Mouse (Mus musculus) neural tube, embryonic 12.5 days (tissue): ENCODE measurements around the gene Colgalt2. TPM values are rescaled to one million over a fixed set of nuclear protein-coding genes. Genes with fewer than 3 reads are reported as not detected.

ENCODE experiments used
- ATAC-seq: fragments of 200-750 bp; cut with Nextera tagmentation; 2 replicates; pipeline ENCODE4 v1.8.0; 2017; ENCODE audit warnings: low read depth, mild to moderate bottlenecking, moderate TSS enrichment, moderate library complexity; ENCODE audit not compliant: low FRiP score
- H3K27ac ChIP-seq: fragments of 300-500 bp; sonication (generic); 2 replicates; pipeline ENCODE4 v1.5.1; 2016
- H3K27me3 ChIP-seq: fragments of 300-500 bp; sonication (generic); replicated peaks from 2 replicates; pipeline ENCODE4 v1.6.1; 2016; ENCODE audit warnings: mild to moderate bottlenecking
- H3K36me3 ChIP-seq: fragments of 300-500 bp; sonication (generic); 2 replicates; pipeline ENCODE4 v1.6.1; 2016; ENCODE audit warnings: mild to moderate bottlenecking
- H3K4me1 ChIP-seq: fragments of 300-500 bp; sonication (generic); 2 replicates; pipeline ENCODE4 v1.6.1; 2016
- H3K4me2 ChIP-seq: fragments of 300-500 bp; sonication (generic); replicated peaks from 2 replicates; pipeline ENCODE4 v1.6.1; 2016; ENCODE audit warnings: mild to moderate bottlenecking
- H3K4me3 ChIP-seq: fragments of 300-500 bp; sonication (generic); 2 replicates; pipeline ENCODE4 v1.5.1; 2016
- H3K9ac ChIP-seq: fragments of 300-500 bp; sonication (generic); 2 replicates; pipeline ENCODE4 v1.6.1; 2016; ENCODE audit warnings: mild to moderate bottlenecking
- H3K9me3 ChIP-seq: fragments of 300-500 bp; sonication (generic); 2 replicates; pipeline ENCODE4 v1.6.1; 2016; ENCODE audit warnings: mild to moderate bottlenecking
- WGBS: fragments of 180-500 bp; shearing (Covaris S2); methylation state at CpG from one replicate; pipeline ENCODE4 v1.1.7; 2016; 5-methylcytosine and 5-hydroxymethylcytosine counted together
- polyA plus RNA-seq: library from polyadenylated mRNA; unstranded; fragments of >200 nt; fragmentation: Nextera tagmentation; extraction: Ambion mirVana; gene quantifications from 2 replicates; pipeline ENCODE4 v1.2.1, GENCODE M21; 2016

Gene Colgalt2
- polyA plus RNA-seq, 1 experiment from 2014 or later, result 3.0 TPM

GRCm38 (mm10) chr1:152543449-152544159, 144.0 kb downstream of the Colgalt2 start:
- Histone ChIP-seq H3K36me3 (peaks cover 26% of the 10 kb centered on the region), H3K27ac (no peak overlapping the region), H3K27me3 (no peaks in the 10 kb centered on the region), H3K4me1 (no peaks in the 10 kb centered on the region), H3K4me3 (no peak overlapping the region), H3K4me2 (no peak overlapping the region), H3K9me3 (no peaks in the 10 kb centered on the region), H3K9ac (no peak overlapping the region)
- 96% methylated on average over 2 of the region's 2 CpGs for WGBS
- no peak for ATAC-seq

GRCm38 (mm10) chr1:152549061-152549738, 149.6 kb downstream of the Colgalt2 start:
- ATAC-seq, result no peak
- Histone ChIP-seq H3K4me1 (peaks cover 3% of the 10 kb centered on the region; the same call in 1 of the 2 replicates), H3K9me3 (no peaks in the 10 kb centered on the region), H3K27ac (no peak overlapping the region), H3K4me3 (no peak overlapping the region), H3K27me3 (no peaks in the 10 kb centered on the region), H3K9ac (no peak overlapping the region), H3K4me2 (no peak overlapping the region), H3K36me3 (peaks cover 30% of the 10 kb centered on the region)
- WGBS, result 84% methylated on average over 13 of the region's 13 CpGs

- H3K4me1 ChIP-seq, result peaks cover 3% of the 10 kb centered on the region; the same call in 1 of the 2 replicates
- H3K27ac ChIP-seq, result no peak overlapping the region
- no peak for ATAC-seq
- 76% methylated on average over 2 of the region's 2 CpGs for WGBS
- no peaks in the 10 kb centered on the region for H3K27me3 ChIP-seq
- H3K4me3 ChIP-seq, result no peak overlapping the region
- H3K9me3 ChIP-seq, result no peaks in the 10 kb centered on the region
- H3K4me2 ChIP-seq, result no peak overlapping the region
- H3K9ac ChIP-seq, result no peak overlapping the region
- H3K36me3 ChIP-seq, result peaks cover 29% of the 10 kb centered on the region
Observed at GRCm38 (mm10) chr1:152550544-152550943, 150.9 kb downstream of the Colgalt2 start.

GRCm38 (mm10) chr1:152550973-152551372, 151.3 kb downstream of the Colgalt2 start:
- no peak for ATAC-seq
- peaks cover 28% of the 10 kb centered on the region for H3K36me3 ChIP-seq
- no peaks in the 10 kb centered on the region for H3K27me3 ChIP-seq
- 83% methylated on average over 3 of the region's 3 CpGs for WGBS
- no peak overlapping the region for H3K4me2 ChIP-seq
- no peak overlapping the region for H3K4me3 ChIP-seq
- H3K4me1 ChIP-seq, result peaks cover 5% of the 10 kb centered on the region
- H3K9ac ChIP-seq, result no peak overlapping the region
- H3K27ac ChIP-seq, result no peak overlapping the region
- H3K9me3 ChIP-seq, result no peaks in the 10 kb centered on the region

GRCm38 (mm10) chr1:152553912-152554547, 154.4 kb downstream of the Colgalt2 start:
- WGBS, result 77% methylated on average over 15 of the region's 15 CpGs
- H3K9ac ChIP-seq, result no peak overlapping the region
- no peak for ATAC-seq
- no peak overlapping the region for H3K4me2 ChIP-seq
- peaks cover 14% of the 10 kb centered on the region for H3K4me1 ChIP-seq
- no peaks in the 10 kb centered on the region for H3K9me3 ChIP-seq
- no peak overlapping the region for H3K27ac ChIP-seq
- peaks cover 11% of the 10 kb centered on the region for H3K36me3 ChIP-seq
- no peaks in the 10 kb centered on the region for H3K27me3 ChIP-seq
- H3K4me3 ChIP-seq, result no peak overlapping the region

GRCm38 (mm10) chr1:152555944-152556573, 156.4 kb downstream of the Colgalt2 start:
- Histone ChIP-seq H3K9ac (no peak overlapping the region), H3K27ac (no peak overlapping the region)
- 23% methylated on average over 7 of the region's 7 CpGs for WGBS

GRCm38 (mm10) chr1:152556576-152557281, 157.1 kb downstream of the Colgalt2 start:
- Histone ChIP-seq H3K9ac (no peak overlapping the region), H3K27ac (no peak overlapping the region), H3K36me3 (peaks cover 5% of the 10 kb centered on the region), H3K27me3 (no peaks in the 10 kb centered on the region), H3K4me3 (no peak overlapping the region), H3K4me2 (no peak overlapping the region), H3K9me3 (no peaks in the 10 kb centered on the region), H3K4me1 (peaks cover 14% of the 10 kb centered on the region)
- ATAC-seq, result peak; percentile 45; the same call in 1 of the 2 replicates
- WGBS, result 60% methylated on average over 14 of the region's 14 CpGs

More at GRCm38 (mm10) chr1:152555944-152556573, 156.4 kb downstream of the Colgalt2 start:
- Histone ChIP-seq H3K4me1 (peaks cover 14% of the 10 kb centered on the region), H3K4me3 (no peak overlapping the region), H3K27me3 (no peaks in the 10 kb centered on the region), H3K4me2 (no peak overlapping the region), H3K9me3 (no peaks in the 10 kb centered on the region), H3K36me3 (peaks cover 11% of the 10 kb centered on the region)
- ATAC-seq, result peak; percentile 82

Other genes with a start within 250 kb of the Colgalt2 start
- gene Tsen15, start 13.1 kb upstream of the Colgalt2 start, polyA plus RNA-seq, result 39.4 and 44.8 TPM in 2 replicates